Comparison of ENCODE assay signal across 8 mouse cellular contexts in genomic region chr9:56936861-56937222, GRCm38 (mm10). TPM values are rescaled to one million over a fixed set of nuclear protein-coding genes. Genes with fewer than 3 reads are reported as not detected.
DNase-seq lines count a peak whose midpoint lies in the region; ATAC-seq and TF ChIP-seq lines count a peak whose summit lies in the region.

No protein-coding gene starts in this region.

- H3K9ac ChIP-seq in heart, embryonic 14.5 days (ENCODE audit: low read length) = peak overlapping the region; percentile 89
- no peak overlapping the region for H3K9ac ChIP-seq in ES-E14 (ENCODE audit: insufficient read depth, low read depth, low read length, poor library complexity, severe bottlenecking)
- H3K9ac ChIP-seq in forebrain, postnatal 0 days = no peak overlapping the region

- 22% methylated on average over 6 of the region's 6 CpGs for WGBS in heart, embryonic 14.5 days
- WGBS in forebrain, postnatal 0 days = 21% methylated on average over 6 of the region's 6 CpGs

- peaks cover 2 to 14% of the 10 kb centered on the region in 2 experiments; a peak in 1 of 4 replicates for H3K4me1 ChIP-seq in heart, embryonic 14.5 days (ENCODE audit: control insufficient read depth in 2 of 2, insufficient read depth in 2 of 2, low read length in 2 of 2)
- H3K4me1 ChIP-seq in ES-E14 (ENCODE audit: control insufficient read depth in 2 of 2, insufficient read depth in 2 of 2, low read length in 2 of 2, poor library complexity in 1 of 2) = peaks cover 0 to 4% of the 10 kb centered on the region in 2 experiments; a peak in 1 of 4 replicates
- H3K4me1 ChIP-seq in forebrain, postnatal 0 days (ENCODE audit: insufficient read depth) = 0 out of 2 replicates have a peak, but pooled peaks cover 9% of the 10 kb centered on the region

- in situ Hi-C loops in ES-E14 (cut with MboI; ENCODE audit: low sequenced_read_pairs in 2 of 2, unreplicated experiment in 2 of 2) = no loop called here

- no peak for TF ChIP-seq CTCF in forebrain, postnatal 0 days (IDR thresholded peaks at IDR 0.05; ENCODE audit: low read depth)

- no peak for DNase-seq in heart, adult 8-10 months (ENCODE audit: low spot score)
- no peak for DNase-seq in ES-E14 (ENCODE audit: low read depth, low spot score)
- no peak for DNase-seq in forebrain, postnatal 0 days
- peak; percentile 30 for DNase-seq in lung, postnatal 10 days
- DNase-seq in retina, postnatal 1 day = no peak
- DNase-seq in ovary, postnatal 14 days (ENCODE audit: low spot score) = no peak
- DNase-seq in adrenal gland, adult 8-10 months = no peak

- no peak for ATAC-seq in heart, embryonic 14.5 days (ENCODE audit: insufficient number of reproducible peaks, insufficient read depth, low FRiP score, low read depth)
- no peak; the same call in 1 of the 2 replicates for ATAC-seq in forebrain, postnatal 0 days

- H3K27me3 ChIP-seq in heart, embryonic 14.5 days (ENCODE audit: control insufficient read depth, insufficient read depth, low read length) = no peaks in the 10 kb centered on the region
- H3K27me3 ChIP-seq in forebrain, postnatal 0 days (ENCODE audit: insufficient read depth, low read length) = no peaks in the 10 kb centered on the region

- peak overlapping the region; percentile 85 for H3K4me2 ChIP-seq in heart, embryonic 14.5 days (ENCODE audit: low read length)
- peak overlapping the region; percentile 76 for H3K4me2 ChIP-seq in forebrain, postnatal 0 days (ENCODE audit: low read depth)

- no peaks in the 10 kb centered on the region for H3K36me3 ChIP-seq in heart, embryonic 14.5 days (ENCODE audit: control insufficient read depth, insufficient read depth, low read length)
- no peaks in the 10 kb centered on the region for H3K36me3 ChIP-seq in ES-E14 (ENCODE audit: control insufficient read depth, insufficient read depth, low read length, poor library complexity, severe bottlenecking)
- H3K36me3 ChIP-seq in forebrain, postnatal 0 days (ENCODE audit: insufficient read depth) = no peaks in the 10 kb centered on the region

- peak overlapping the region; percentile 12 to 51; a peak in 2 of 4 replicates for H3K27ac ChIP-seq in heart, embryonic 14.5 days (replicated peaks in 1 of 2; ENCODE audit: control insufficient read depth in 1 of 2, insufficient read depth in 1 of 2, low read depth in 2 of 2, low read length in 2 of 2)
- H3K27ac ChIP-seq in ES-E14 (ENCODE audit: insufficient read depth, low read depth, low read length, poor library complexity, severe bottlenecking) = no peak overlapping the region
- H3K27ac ChIP-seq in forebrain, postnatal 0 days (ENCODE audit: low read depth, low read length) = no peak overlapping the region

- no peaks in the 10 kb centered on the region for H3K9me3 ChIP-seq in heart, embryonic 14.5 days (ENCODE audit: control insufficient read depth, low read length)
- H3K9me3 ChIP-seq in ES-E14 (ENCODE audit: control insufficient read depth, insufficient read depth, low read depth, low read length) = no peaks in the 10 kb centered on the region
- H3K9me3 ChIP-seq in forebrain, postnatal 0 days (ENCODE audit: low read length) = no peaks in the 10 kb centered on the region

- peak overlapping the region; percentile 69 to 83 for H3K4me3 ChIP-seq in heart, embryonic 14.5 days (ENCODE audit: control insufficient read depth in 1 of 2, insufficient read depth in 1 of 2, low read depth in 1 of 2, low read length in 2 of 2)
- peak overlapping the region; percentile 87 to 96 for H3K4me3 ChIP-seq in ES-E14 (ENCODE audit: insufficient read depth in 1 of 2, low read depth in 1 of 2, low read length in 2 of 2, poor library complexity in 1 of 2, severe bottlenecking in 1 of 2)
- peak overlapping the region; percentile 67 for H3K4me3 ChIP-seq in forebrain, postnatal 0 days (ENCODE audit: low read depth, low read length)

TF ChIP-seq in ES-E14, 5 proteins besides CTCF, POLR2A, EP300 and RAD21:
- TF ChIP-seq HCFC1 (IDR thresholded peaks at IDR 0.05; ENCODE audit: borderline replicate concordance, insufficient read depth, low read length) (no peak), CHD2 (IDR thresholded peaks at IDR 0.05; ENCODE audit: low read depth, low read length) (no peak), MAFK (IDR thresholded peaks at IDR 0.05; ENCODE audit: insufficient read depth, low read depth, low read length) (no peak), ZC3H11A (IDR thresholded peaks at IDR 0.05; ENCODE audit: borderline replicate concordance, low read depth, low read length) (no peak), ZNF384 (IDR thresholded peaks at IDR 0.05; ENCODE audit: low read depth, low read length) (no peak)
TF ChIP-seq in ES-E14: peak in this region for 0.

RNA-seq across cellular contexts. Expression of gene Imp3, which starts 0.4 kb away (rescaled TPM):
- polyA plus RNA-seq in heart, embryonic 14.5 days (2014; fragmentation: Nextera tagmentation; extraction: Ambion mirVana) = 60.0 and 70.5 TPM in 2 replicates
- total RNA-seq in heart, adult 8-10 months (2022) = 10 to 100 TPM; 58.6 to 70.1 (median 65.8) TPM
- 106 and 108 TPM in 2 replicates for total RNA-seq in ES-E14 (2012; rRNA removed)
- total RNA-seq in forebrain, postnatal 0 days (2014; rRNA removed) = 125 and 136 TPM in 2 replicates
- polyA plus RNA-seq in forebrain, postnatal 0 days (2015; fragmentation: Nextera tagmentation; extraction: Ambion mirVana) = 87.5 and 104 TPM in 2 replicates
- 100 to 1,000 TPM; 102 to 128 (median 114) TPM for total RNA-seq in adrenal gland, adult 8-10 months (2022)

RNA-seq across cellular contexts. Expression of gene Snx33, which starts 8.7 kb away (rescaled TPM):
- 5.5 and 5.9 TPM in 2 replicates for polyA plus RNA-seq in heart, embryonic 14.5 days (2014; fragmentation: Nextera tagmentation; extraction: Ambion mirVana)
- total RNA-seq in heart, adult 8-10 months (2022) = 10 to 100 TPM in 1 of 4 experiments, 1 to 10 TPM in 3; 7.3 to 10.3 (median 8.4) TPM
- 1.6 and 4.1 TPM in 2 replicates for total RNA-seq in ES-E14 (2012; rRNA removed)
- total RNA-seq in forebrain, postnatal 0 days (2014; rRNA removed) = 3.7 and 5.8 TPM in 2 replicates
- 1.2 and 1.3 TPM in 2 replicates for polyA plus RNA-seq in forebrain, postnatal 0 days (2015; fragmentation: Nextera tagmentation; extraction: Ambion mirVana)
- total RNA-seq in adrenal gland, adult 8-10 months (2022) = 10 to 100 TPM; 31.4 to 52.0 (median 39.9) TPM

RNA-seq across cellular contexts. Expression of gene Snupn, which starts 13.8 kb away (rescaled TPM):
- 16.4 and 18.8 TPM in 2 replicates for polyA plus RNA-seq in heart, embryonic 14.5 days (2014; fragmentation: Nextera tagmentation; extraction: Ambion mirVana)
- 10 to 100 TPM in 2 of 4 experiments, 1 to 10 TPM in 2; 9.1 to 11.4 (median 10.3) TPM for total RNA-seq in heart, adult 8-10 months (2022)
- 16.4 and 18.2 TPM in 2 replicates for total RNA-seq in ES-E14 (2012; rRNA removed)
- 21.4 and 21.9 TPM in 2 replicates for total RNA-seq in forebrain, postnatal 0 days (2014; rRNA removed)
- 19.4 and 23.2 TPM in 2 replicates for polyA plus RNA-seq in forebrain, postnatal 0 days (2015; fragmentation: Nextera tagmentation; extraction: Ambion mirVana)
- total RNA-seq in adrenal gland, adult 8-10 months (2022) = 10 to 100 TPM; 16.2 to 20.6 (median 17.2) TPM

RNA-seq across cellular contexts. Expression of gene Ptpn9, which starts 57.9 kb away (rescaled TPM):
- 22.6 and 24.9 TPM in 2 replicates for polyA plus RNA-seq in heart, embryonic 14.5 days (2014; fragmentation: Nextera tagmentation; extraction: Ambion mirVana)
- total RNA-seq in heart, adult 8-10 months (2022) = 10 to 100 TPM in 1 of 4 experiments, 1 to 10 TPM in 3; 6.3 to 10.2 (median 8.9) TPM
- total RNA-seq in ES-E14 (2012; rRNA removed) = 3.0 and 6.8 TPM in 2 replicates
- total RNA-seq in forebrain, postnatal 0 days (2014; rRNA removed) = 38.3 and 51.5 TPM in 2 replicates
- polyA plus RNA-seq in forebrain, postnatal 0 days (2015; fragmentation: Nextera tagmentation; extraction: Ambion mirVana) = 16.2 and 21.3 TPM in 2 replicates
- total RNA-seq in adrenal gland, adult 8-10 months (2022) = 10 to 100 TPM; 54.2 to 57.3 (median 56.7) TPM

Comparison
In these comparisons a context has a peak if more than half of its experiments do, and no peak if none do; other contexts are left out.
1. H3K27ac ChIP-seq: peak in heart, embryonic 14.5 days (2 of 2); none in ES-E14 (single experiment) and forebrain, postnatal 0 days (single experiment).
2. Peak in every context shown above with its lines, with median percentiles within 50 percentile points of each other: H3K4me3 ChIP-seq.